Mouse (Mus musculus): ENCODE measurements around the gene Cnksr3.

DNA sequence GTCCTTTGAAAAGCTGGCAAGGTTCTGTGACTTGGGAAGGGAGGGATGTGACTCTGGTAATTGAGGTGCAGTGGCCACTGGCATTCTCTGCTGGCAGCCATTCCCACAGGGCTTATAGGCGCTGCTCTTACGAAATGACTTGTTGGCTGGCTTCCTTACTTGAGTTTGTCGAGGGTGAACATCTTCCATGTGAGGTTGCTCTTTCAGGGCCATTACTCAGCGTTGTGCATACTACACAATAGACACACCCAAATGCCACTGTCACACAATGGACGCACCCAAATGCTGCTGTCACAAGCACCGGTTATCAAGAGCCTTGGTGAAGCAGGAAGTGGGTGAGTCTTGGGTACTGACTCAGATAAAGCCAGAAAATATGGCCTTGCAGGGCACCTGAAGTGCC, 22.8 kb downstream of the Cnksr3 start:
- TF ChIP-seq POLR2A (IDR thresholded peaks at IDR 0.05; ENCODE audit: extremely low read depth, insufficient read depth, low read length) (no peak), CTCF (IDR thresholded peaks at IDR 0.05; ENCODE audit: low read depth, low read length) (no peak)
